Mouse (Mus musculus) megakaryocyte progenitor cell, adult 5-6 weeks (primary cell): ENCODE results near the gene Cmss1. TPM values are rescaled to one million over a fixed set of nuclear protein-coding genes. Genes with fewer than 3 reads are reported as not detected.
A peak's percentile ranks its signal among the peaks of the same experiment; 100 is the strongest.

ENCODE experiments used
- ATAC-seq: replicated peaks from 2 replicates; pipeline ENCODE4 v1.8.0; 2016; ENCODE audit warnings: mild to moderate bottlenecking, moderate TSS enrichment, inconsistent platforms; ENCODE audit not compliant: poor library complexity
- total RNA-seq, 2 experiments: library from RNA; stranded (forward) in 1 of 2; stranded (reverse) in 1 of 2; fragments of 157-497, 149-512 nt in 1 of 2; fragments of 200-1000 nt in 1 of 2; gene quantifications; 2 replicates each; pipeline versions ENCODE4 v1.2.3 to v1.2.4; 2015 to 2017

Gene Cmss1
- total RNA-seq, 2 experiments from 2014 or later: 38.5 to 74.3 TPM

DNA sequence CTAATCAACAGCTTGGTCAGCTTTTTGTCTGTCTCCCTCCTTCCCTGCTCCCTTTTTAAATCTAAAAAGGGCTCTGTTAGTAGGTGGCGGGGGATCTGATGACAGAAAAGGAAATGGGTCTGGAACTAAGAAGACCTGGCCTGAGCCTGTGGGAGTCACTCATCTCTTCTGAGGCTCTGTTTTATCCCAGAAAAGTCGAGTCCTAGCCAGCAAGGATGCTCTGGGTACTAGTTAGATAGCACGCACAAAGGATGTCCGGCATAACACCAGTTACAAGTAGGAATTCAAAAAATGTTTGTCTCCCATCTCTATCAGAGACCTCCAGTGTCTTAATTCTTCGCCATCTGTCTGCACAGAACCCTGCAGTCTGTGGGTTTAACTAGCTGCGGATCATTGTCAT is 301.2 kb downstream of the Cmss1 start:
- ATAC-seq: no peak

GRCm38 (mm10) chr16:57303716-57304115 is 302.9 kb downstream of the Cmss1 start:
- ATAC-seq: no peak

GRCm38 (mm10) chr16:57302792-57303698 is 303.6 kb downstream of the Cmss1 start:
- no peak for ATAC-seq

- peak; percentile 92 for ATAC-seq
Observed at GRCm38 (mm10) chr16:57301512-57302115, 305.1 kb downstream of the Cmss1 start.

DNA sequence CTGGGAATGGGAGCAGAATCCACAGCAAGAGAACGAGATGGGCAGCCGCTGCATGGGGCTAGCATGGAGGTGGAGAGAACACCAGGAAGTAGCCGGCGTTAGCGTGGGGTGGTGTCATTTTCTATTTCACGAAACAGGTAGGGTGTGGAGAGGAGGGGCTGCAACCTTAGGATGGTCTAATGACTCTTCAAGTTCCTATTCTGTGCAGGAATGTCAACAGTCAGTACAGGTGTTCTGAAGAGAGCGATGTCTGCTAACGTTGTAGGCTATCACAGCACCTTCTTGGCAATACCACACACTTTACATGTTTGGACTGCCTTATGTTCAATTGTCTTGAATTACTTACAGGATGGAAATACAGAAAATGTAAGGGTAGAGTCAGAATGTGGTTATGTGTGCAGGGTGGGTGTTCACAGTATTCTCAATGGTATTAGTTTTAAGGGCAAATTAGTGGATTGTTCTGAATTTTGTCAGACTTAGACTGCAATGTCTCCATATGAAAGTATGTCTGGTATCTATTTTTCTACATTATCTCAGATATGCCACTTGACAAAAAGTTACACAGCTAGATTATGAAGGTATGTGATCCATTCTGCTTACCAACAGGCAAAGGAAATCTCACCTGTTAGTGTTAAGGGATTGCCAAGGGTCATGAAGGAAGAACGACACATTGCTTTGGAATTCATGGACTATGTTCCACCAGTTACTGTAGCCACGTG is 311.3 kb downstream of the Cmss1 start:
- ATAC-seq: no peak

DNA sequence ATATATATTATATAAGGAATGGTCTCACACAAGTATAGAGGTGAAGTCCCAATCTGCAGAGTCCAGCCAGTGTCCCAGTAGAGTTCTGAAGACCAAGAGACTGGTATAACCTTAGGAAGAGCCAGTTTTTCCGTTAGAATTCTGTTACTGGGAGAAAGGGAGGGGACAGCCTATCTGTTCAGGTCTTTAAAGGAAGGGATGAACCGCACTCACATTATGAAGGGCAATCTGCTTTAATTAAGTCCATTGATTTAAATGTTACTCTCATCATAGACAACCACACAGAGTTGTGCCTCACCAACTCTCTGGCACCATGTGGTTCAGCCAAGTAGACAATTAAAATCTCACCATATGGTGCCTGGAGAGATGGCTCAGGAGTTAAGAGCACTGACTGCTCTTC is 313.9 kb downstream of the Cmss1 start, which contains the start of gene Tmem30c:
TSS of gene Tmem30c (minus strand) at position 101 of the 400 bp plus-strand sequence.
- ATAC-seq: no peak

DNA sequence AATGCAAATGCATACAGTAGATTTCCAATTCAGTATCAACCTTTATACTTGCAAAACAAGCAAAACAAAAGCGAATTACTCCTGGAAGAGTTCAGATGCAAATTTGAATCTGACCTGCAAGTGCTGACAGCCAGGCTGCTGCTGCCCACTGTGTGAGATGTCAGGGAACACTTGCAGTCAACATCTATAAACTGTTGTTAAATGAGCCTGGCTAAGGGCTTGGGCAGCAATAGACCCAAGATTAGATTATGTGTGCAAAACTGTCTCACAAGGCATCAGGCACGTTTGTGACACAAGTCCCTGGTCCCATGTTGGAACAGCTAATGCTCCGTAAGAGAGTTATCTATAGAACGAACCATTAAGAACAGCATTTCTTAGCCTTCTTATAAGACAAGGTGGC is 314.4 kb downstream of the Cmss1 start:
- ATAC-seq: no peak

GRCm38 (mm10) chr16:57291696-57292095 is 315.0 kb downstream of the Cmss1 start:
- ATAC-seq: 0 out of 2 replicates have a peak, but pooled peaks have one; percentile 20

DNA sequence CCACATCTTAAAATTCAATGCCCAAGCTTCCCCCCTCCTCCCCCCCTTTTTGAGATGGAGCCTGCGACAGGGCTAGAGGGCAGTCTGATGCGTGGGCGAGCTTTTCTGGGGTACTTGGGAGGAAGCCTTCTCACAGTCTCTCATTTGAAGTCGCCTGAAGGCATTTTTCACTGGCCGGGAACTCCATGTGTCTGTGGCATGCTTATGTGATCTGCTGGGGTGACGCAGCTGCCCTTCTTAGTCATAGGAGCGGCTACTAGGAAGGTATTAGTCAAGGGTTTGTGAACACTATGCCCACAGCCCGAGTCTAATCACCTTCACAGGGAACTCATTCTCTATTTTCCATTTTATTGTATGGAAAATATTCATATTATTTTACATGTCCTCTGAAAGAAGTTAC is 325.2 kb downstream of the Cmss1 start:
- ATAC-seq: no peak

DNA sequence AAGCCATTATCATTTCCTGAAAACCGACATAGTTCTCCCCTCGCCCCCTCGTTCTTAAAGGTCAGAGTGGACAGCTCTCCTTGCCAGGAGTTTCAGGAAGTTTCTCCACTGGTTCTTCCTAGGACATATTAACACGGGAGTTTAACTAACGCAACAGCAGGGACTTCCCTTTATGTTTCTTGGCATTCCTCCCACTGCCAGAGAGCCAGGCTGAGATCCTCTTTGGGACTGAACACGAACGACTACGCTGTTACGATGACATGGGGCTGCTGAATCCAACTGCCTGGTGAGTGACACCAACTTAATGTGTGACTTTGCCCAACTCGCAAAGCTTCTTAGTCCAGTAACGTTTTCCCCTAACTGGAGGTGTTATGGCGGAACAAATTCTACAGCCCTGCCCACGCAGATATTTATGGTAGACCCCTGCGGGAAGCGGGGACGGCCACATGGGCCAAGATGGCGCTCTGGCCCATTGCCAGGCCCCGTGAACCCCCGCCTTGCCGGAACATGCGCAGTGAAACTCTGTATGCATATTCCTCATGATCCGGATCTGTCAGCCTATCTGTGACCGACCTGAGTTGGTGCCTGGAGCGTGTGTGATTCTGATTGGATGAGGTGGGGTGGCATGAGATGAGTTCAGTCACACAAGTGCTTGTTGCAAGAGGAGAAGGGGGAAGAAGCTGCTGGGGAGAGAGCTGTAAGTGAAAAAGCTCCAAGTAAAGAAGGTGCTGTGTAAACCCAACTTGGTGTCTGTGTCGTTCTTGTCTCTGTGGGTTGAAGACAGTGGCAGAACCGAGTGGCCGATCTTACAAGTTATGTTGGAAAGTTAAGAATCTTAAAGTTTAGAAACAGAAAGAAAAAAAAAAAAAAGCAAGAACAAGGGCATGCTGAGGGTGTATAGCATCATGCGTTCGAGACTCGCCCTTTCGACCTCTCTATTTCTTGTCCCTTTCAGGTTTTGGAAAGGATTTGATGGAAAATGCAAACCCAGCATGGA is 326.1 kb downstream of the Cmss1 start:
- peak; percentile 89 for ATAC-seq

DNA sequence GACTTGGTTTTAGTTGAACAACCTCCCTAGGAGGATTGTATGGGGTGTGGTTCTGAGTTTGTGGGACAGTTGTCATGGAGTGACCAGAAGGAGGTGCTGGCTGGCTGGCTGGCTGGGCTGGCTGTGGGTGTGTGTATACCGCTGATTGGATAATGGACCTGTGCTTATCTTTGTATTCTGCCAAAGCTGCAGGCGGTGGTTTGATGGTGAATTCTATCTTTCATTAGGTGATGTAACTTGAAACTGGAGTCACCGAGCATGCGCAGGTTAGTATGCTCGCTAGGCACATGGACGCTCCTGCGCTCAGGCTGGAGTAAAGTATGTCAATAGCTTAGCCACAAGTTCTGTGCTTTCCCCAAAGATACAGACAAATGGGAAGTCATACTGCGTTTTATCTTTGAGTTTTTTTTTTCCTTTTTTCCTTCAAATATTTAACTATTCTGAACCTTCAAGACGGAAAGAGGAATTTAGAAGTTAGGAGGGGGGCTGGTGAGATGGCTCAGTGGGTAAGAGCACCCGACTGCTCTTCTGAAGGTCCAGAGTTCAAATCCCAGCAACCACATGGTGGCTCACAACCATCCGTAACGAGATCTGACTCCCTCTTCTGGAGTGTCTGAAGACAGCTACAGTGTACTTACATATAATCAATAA is 327.6 kb downstream of the Cmss1 start:
- ATAC-seq: peak; percentile 48; the same call in 1 of the 2 replicates

DNA sequence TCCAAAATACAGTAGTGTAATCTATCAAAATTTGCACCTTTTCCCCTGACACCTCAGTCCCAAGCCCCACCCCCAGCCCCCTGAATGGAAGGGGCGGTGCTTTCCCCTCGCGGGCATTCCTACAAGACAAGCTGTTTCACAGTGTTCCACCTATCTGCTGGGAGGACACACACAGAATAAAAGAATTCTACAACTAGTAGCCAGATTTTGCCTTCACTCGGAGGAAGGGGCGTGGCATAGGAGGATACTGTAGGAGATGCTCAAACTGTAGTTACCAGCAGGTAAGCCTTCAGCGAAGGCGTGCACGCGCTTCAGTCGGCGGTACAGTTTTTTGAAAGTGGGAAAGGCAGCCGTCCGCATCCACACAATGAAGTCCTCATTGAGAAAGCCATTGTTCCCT is 336.9 kb downstream of the Cmss1 start:
- no peak for ATAC-seq

DNA sequence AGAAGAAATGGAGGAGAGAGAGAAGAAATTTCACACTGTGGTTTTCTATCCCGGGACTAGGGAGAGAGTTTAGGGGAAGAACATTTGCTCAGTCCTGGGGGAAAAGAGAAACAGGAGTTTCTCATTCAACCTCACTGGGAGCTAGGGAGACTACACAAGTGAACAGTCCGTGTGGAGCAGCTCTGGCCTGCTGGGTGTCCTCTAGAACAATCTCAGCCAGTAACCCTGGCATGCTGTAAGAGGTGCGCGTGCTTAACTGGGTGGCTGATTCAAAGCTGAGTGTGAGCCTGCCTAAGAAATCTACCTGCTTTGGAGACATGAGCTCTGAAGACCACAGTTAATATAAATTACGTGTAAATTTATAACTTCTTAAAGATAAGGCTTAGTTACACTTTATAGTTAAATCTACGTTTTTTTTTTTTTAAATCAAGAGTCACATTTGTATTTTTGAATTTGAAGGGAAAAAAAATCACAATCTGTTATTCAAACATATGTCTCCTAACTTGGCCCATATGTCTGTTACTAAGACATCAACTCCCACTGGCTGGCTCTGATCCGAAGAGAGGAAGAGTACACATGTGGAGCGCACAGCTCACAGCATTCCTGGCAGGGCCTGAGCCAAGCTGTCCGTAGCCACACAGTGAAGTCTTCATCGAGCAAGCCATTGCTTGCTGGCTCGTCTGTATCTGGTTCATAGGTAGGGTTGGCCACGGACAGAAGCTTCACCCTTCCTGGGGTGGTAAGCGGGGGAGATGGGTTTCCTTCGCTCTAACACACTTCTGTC is 338.4 kb downstream of the Cmss1 start:
- ATAC-seq: no peak

GRCm38 (mm10) chr16:57267068-57267467 is 339.6 kb downstream of the Cmss1 start:
- ATAC-seq: no peak

DNA sequence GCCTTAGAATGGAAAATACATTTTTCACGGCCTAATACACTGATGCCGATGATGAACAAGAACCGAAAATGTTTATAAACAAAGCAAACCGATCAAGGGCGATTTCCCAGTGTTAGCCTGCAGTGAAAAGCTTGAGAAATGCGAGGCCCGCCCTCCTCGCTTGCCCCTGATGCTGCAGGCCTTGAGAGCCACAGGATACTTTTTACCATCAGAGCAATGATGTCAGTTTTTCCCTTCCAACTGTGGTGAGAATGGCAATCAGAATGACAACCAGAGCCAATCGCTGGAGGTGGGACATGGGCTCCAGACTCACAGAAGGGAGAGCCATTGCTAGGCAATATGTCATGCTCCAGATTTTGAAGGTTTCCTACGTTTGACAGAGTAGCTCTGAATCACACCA is 346.5 kb downstream of the Cmss1 start:
- ATAC-seq: no peak

DNA sequence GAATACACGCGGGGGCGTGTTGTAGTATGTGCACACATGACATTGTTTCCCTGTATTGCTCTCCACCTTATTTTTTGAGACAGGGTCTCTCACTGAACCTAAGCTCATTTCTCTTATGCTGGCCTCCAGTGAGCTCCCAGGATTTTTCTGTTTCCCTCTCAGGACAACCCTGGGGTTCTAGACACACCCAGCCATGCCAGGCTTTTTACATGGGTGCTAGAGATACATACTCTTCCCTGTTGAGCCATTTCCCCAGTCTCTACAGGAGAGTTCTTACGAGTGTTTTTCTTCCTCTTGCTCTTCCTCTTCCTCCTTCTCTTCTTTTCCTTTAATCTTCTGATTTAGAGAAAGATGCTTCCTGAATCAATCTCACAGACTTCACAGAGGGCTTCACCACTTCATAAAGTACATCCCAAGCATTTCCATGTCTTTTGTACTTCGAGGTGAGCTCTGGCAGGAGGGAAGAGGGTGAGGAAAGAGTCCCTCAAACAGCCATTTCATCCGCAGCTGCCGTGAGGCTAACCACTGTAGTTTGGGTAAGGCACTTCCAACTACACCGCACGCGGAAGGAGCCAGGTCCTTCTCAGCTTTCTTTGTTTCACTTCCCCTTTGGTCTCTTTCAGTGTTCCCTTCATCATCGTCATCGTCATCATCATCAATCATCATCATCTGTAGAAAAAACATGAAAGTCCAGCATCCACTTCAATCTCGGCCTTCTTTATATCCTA is 347.1 kb downstream of the Cmss1 start:
- peak; percentile 94 for ATAC-seq
